Mouse (Mus musculus): ENCODE results near the gene Hapln2. TPM values are rescaled to one million over a fixed set of nuclear protein-coding genes. Genes with fewer than 3 reads are reported as not detected.

Hapln2 gene
- polyA plus RNA-seq (2012; rRNA removed), result not detected in 2 replicates

DNA sequence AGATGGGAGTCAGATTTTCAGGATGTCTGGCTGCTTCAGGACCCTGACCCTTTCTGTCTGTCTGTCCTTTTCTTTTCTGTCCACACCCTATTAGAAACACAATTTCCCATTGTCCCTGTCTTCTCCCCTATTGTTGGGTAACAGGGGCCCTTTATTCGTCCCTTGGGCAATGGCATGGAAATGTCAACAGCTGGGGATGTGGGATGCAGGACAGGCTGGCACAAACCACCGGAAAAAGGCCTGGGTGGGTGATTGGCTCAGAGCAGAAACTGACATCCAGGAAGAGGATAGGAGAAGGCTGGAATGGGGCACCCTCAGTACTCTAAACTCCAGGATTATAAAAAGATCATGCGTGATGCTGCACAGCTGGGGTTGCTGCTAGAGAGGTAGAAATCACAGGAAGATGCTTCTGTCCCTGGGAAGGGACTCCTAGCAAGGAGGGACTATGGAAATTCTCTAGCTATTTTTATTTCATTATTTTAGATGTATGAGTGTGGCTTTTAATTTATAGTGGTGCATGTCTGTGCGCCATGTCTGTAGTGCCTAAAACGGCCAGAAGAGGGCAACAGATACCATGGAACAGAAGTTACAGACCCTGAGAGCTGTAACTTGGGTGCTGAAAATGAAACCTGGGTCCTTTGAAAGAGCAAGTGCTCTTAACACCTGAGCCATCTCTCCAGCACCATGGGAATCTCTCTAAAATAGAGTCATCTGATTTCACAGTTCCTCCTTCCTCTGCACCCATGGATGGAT, at the start of gene Hapln2:
Gene Hapln2 (minus strand): TSS at position 150 of the 753 bp plus-strand sequence.

DNA sequence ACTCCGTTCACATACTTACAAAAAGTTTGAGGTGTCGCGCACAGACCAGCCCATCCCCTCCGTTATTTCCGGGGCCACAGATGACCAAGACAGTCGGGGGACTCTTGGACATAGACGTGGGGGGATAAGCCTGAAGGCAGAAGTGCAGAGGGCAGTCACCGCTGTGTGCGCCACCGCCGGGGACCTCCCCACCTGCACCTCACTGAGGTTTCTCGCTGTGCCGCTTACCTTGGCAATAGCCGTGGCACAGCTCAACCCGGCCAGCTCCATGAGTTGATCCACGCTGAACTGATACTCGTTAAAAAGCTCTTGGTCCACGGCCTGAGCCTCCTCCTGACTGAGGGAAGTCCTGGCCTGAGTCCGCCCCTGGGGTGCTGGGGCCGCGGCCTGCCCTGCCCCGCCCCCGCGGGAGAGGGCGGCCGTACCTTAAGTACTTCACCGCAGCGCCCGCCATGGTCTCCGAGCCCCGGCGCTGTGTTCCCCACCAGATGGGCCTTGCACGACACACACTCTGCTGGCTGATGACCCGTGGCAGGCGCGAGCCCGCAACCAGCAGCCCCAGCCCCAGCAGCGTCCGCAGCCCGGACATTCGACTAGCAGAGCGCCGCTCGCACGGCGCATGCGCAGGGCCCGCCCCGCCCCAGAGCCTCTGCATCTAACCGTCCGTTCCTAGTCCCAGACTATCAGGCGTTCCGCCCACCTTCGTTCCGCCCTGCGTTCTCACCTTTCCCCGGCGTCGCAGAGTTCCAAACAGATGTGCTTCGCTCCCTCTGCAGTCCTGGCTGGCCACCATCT, 30.7 kb upstream of the Hapln2 start, which contains the start of gene Naxe:
Gene Naxe (minus strand): TSS at position 594 of the 795 bp plus-strand sequence.

DNA sequence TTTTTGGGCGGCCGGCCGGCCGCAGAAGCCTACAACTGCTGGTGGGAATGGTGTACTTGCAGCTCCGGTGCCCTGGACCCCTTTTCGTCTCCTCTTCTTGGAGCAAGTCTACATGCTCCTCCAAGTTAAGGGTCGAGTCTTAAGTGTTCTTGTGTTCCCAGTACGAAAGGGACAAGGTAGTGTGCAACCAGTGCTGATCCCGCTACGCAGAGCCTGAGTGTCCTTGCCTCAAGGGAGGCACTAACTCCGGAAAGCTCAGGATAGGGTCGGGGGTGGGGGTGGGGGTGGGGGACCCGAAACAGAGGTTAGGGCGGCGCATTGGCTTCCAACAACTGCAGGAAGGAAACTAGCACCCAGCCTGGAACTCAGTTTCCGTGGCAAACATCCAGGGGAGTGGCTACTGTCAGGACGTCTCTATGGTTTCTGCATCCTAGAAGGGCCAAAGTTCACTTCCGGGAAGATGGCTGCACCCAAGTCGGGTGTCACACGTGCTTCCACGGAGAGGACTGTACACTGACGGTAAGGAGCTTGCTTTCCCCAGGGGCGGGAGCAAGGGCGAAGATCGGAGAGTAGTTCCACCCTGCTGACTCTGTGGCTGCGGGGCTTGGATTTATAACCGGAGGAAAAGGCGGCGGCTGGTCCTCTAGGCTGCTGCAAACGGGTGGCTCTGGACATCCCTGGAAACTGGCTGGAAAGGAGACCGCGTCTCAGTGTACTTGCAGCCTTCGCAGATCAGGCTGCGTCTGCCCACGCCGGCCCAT, 15.5 kb upstream of the Hapln2 start, which contains the start of gene Gpatch4:
Gene Gpatch4 (plus strand): TSS at position 448 of the 761 bp plus-strand sequence.

GRCm38 (mm10) chr3:88000181-88000580, 27.2 kb downstream of the Hapln2 start, which contains the start of gene Bcan:
TSS of gene Bcan (minus strand) at chr3:88000230.

Other genes with a start within 250 kb of the Hapln2 start
- 0.09 TPM in 2 replicates for gene Ntrk1, start 232.4 kb downstream of the Hapln2 start, polyA plus RNA-seq (2012; rRNA removed)
- 0.02 and 0.05 TPM in 2 replicates for gene Insrr, start 230.6 kb downstream of the Hapln2 start, polyA plus RNA-seq (2012; rRNA removed)
- gene Pear1, start 203.3 kb downstream of the Hapln2 start, polyA plus RNA-seq (2012; rRNA removed), result 4.1 and 5.0 TPM in 2 replicates
- gene Sh2d2a, start 180.8 kb downstream of the Hapln2 start, polyA plus RNA-seq (2012; rRNA removed), result 0.05 and 0.09 TPM in 2 replicates
- gene Prcc, start 142.0 kb downstream of the Hapln2 start, polyA plus RNA-seq (2012; rRNA removed), result 15.3 and 16.8 TPM in 2 replicates
- gene Hdgf, start 121.3 kb downstream of the Hapln2 start, polyA plus RNA-seq (2012; rRNA removed), result 182 and 186 TPM in 2 replicates
- 56.6 and 60.1 TPM in 2 replicates for gene Mrpl24, start 108.1 kb downstream of the Hapln2 start, polyA plus RNA-seq (2012; rRNA removed)
- 12.8 and 16.7 TPM in 2 replicates for gene Isg20l2, start 97.3 kb downstream of the Hapln2 start, polyA plus RNA-seq (2012; rRNA removed)
- 8.5 and 8.9 TPM in 2 replicates for gene Rrnad1, start 96.9 kb downstream of the Hapln2 start, polyA plus RNA-seq (2012; rRNA removed)
- gene Crabp2, start 78.9 kb downstream of the Hapln2 start, polyA plus RNA-seq (2012; rRNA removed), result 0.09 and 0.93 TPM in 2 replicates
- gene Nes, start 56.5 kb downstream of the Hapln2 start, polyA plus RNA-seq (2012; rRNA removed), result 1.1 and 1.8 TPM in 2 replicates
- 0.01 TPM in 1 of 2 replicates, not detected in the other for gene Bcan, start 27.4 kb downstream of the Hapln2 start, polyA plus RNA-seq (2012; rRNA removed)
- 13.5 and 14.6 TPM in 2 replicates for gene Gpatch4, start 15.5 kb upstream of the Hapln2 start, polyA plus RNA-seq (2012; rRNA removed)
- gene Naxe, start 30.9 kb upstream of the Hapln2 start, polyA plus RNA-seq (2012; rRNA removed), result 22.7 and 25.6 TPM in 2 replicates
- gene Ttc24, start 50.7 kb upstream of the Hapln2 start, polyA plus RNA-seq (2012; rRNA removed), result not detected in 2 replicates
- gene Iqgap3, start 54.4 kb upstream of the Hapln2 start, polyA plus RNA-seq (2012; rRNA removed), result 7.0 and 8.7 TPM in 2 replicates
- gene Mef2d, start 114.8 kb upstream of the Hapln2 start, polyA plus RNA-seq (2012; rRNA removed), result 8.7 and 10.4 TPM in 2 replicates
- gene Rhbg, start 227.1 kb upstream of the Hapln2 start, polyA plus RNA-seq (2012; rRNA removed), result 5.2 and 5.9 TPM in 2 replicates